Mouse (Mus musculus) cerebellum, adult 2 months (tissue): ENCODE data around the gene Ruvbl2. TPM values are rescaled to one million over a fixed set of nuclear protein-coding genes. Genes with fewer than 3 reads are reported as not detected.
A peak's percentile ranks its signal among the peaks of the same experiment; 100 is the strongest.

ENCODE experiments used
- DNase-seq, 2 experiments: peaks; one replicate each; pipeline ENCODE4 v3.0.0; 2021
- H3K27ac ChIP-seq: fragments of 200-500 bp; 2 replicates; pipeline ENCODE4 v1.5.1; 2012; ENCODE audit warnings: low read length, control low read depth, inconsistent platforms; ENCODE audit not compliant: insufficient read depth
- H3K27me3 ChIP-seq: fragments of 200-500 bp; 2 replicates; pipeline ENCODE4 v1.6.1; 2012; ENCODE audit warnings: inconsistent platforms, mild to moderate bottlenecking, low read length, moderate library complexity; ENCODE audit not compliant: control insufficient read depth, insufficient read depth
- H3K4me1 ChIP-seq: fragments of 200-500 bp; 2 replicates; pipeline ENCODE4 v1.6.1; 2011; ENCODE audit warnings: low read length; ENCODE audit not compliant: control insufficient read depth, insufficient read depth
- H3K4me3 ChIP-seq: fragments of 200-500 bp; replicated peaks from 2 replicates; pipeline ENCODE3; 2011; ENCODE audit warnings: mild to moderate bottlenecking, low read depth, low read length, control low read depth; ENCODE audit not compliant: insufficient read depth
- CTCF ChIP-seq: fragments of 200-500 bp; IDR thresholded peaks from 2 replicates; pipeline ENCODE4 v1.5.1; 2011; ENCODE audit warnings: low read depth, mild to moderate bottlenecking, control low read depth, low read length, moderate library complexity, borderline replicate concordance; ENCODE audit not compliant: insufficient read depth
- POLR2A ChIP-seq: fragments of 200-500 bp; IDR thresholded peaks from 2 replicates; pipeline ENCODE4 v1.6.1; 2011; ENCODE audit warnings: low read length, control low read depth, borderline replicate concordance; ENCODE audit not compliant: insufficient read depth
- WGBS: fragments of 180-500 bp; shearing (Covaris S2); methylation state at CpG from one replicate; pipeline ENCODE4 v1.1.7; 2018; 5-methylcytosine and 5-hydroxymethylcytosine counted together
- polyA plus RNA-seq: library from polyadenylated mRNA; depleted of rRNA; stranded (reverse); fragments of >200 nt; gene quantifications from 2 replicates; pipeline ENCODE4 v1.2.3, GENCODE M21; 2012

Ruvbl2 gene
- polyA plus RNA-seq, 1 experiment = 56.8 TPM

DNA sequence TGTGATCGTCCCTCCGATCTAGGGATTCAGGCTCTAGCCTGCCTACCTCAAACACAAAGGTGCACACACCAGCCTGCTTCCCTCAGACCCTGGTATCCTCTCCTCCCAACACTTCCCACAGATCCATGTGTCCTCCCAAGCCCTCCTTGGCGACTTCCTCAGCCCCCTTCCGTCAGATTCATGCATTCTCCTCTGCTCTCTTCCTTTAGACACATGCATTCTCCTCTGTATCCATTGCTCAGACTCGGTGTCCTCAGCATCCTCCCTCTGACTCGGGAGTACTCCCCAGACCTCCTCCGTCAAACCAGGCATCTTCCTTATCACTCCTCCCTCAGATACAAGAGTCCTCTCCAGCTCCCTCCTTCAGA lies 4.1 kb downstream of the Ruvbl2 start:
- no peak overlapping the region; the same call in 1 of the 2 replicates for H3K27ac ChIP-seq
- H3K4me1 ChIP-seq = peaks cover 28% of the 10 kb centered on the region
- DNase-seq = no peak
- H3K27me3 ChIP-seq = no peaks in the 10 kb centered on the region
- TF ChIP-seq POLR2A (no peak), CTCF (no peak)
- WGBS = 1% methylated on average over 7 of the region's 7 CpGs
- H3K4me3 ChIP-seq = peak overlapping the region; percentile 81

DNA sequence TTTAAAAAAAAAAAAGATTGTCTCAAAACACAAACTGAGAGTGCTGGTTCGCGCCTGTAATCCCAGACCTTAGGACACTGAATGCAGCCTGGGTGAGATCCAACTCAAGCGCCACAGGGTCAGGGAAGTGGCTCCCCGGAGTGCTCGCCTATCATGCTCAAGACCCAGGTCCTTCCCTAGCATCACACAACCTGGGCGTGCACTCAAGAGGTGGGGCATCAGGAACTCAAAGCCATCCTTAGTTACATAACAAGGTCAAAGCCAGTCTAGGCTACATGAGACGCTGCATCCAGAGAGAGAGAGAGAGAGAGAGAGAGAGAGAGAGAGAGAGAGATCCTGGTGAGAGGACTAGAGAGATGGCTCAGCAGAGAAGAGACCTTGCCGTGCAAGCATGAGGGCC lies 11.3 kb downstream of the Ruvbl2 start:
- Histone ChIP-seq H3K27ac (no peak overlapping the region), H3K4me3 (no peak overlapping the region), H3K27me3 (no peaks in the 10 kb centered on the region), H3K4me1 (no peaks in the 10 kb centered on the region)
- WGBS = 84% methylated on average over 8 of the region's 8 CpGs
- DNase-seq = no peak
- TF ChIP-seq POLR2A (no peak), CTCF (no peak)

DNA sequence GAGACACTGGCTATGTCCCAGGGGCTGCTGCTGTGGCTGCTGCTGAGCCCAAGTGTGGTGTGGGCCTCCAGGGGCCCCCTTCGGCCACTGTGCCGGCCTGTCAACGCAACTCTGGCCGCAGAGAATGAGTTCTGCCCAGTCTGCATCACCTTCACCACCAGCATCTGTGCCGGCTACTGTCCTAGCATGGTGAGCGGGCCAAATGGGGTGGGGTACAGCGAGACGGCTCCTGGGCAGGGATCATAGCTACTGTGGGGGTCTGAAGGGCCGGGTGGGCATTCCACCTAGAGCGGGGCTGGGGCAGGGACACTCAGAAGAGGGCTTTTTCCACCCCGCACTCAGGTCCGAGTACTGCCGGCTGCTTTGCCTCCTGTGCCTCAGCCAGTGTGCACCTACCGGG lies 16.7 kb downstream of the Ruvbl2 start:
- Histone ChIP-seq H3K4me1 (no peaks in the 10 kb centered on the region), H3K27ac (no peak overlapping the region), H3K4me3 (no peak overlapping the region), H3K27me3 (no peaks in the 10 kb centered on the region; the same call in 1 of the 2 replicates)
- DNase-seq = no peak
- no peak for TF ChIP-seq CTCF
- TF ChIP-seq POLR2A = no peak
- 83% methylated on average over 14 of the region's 14 CpGs for WGBS

DNA sequence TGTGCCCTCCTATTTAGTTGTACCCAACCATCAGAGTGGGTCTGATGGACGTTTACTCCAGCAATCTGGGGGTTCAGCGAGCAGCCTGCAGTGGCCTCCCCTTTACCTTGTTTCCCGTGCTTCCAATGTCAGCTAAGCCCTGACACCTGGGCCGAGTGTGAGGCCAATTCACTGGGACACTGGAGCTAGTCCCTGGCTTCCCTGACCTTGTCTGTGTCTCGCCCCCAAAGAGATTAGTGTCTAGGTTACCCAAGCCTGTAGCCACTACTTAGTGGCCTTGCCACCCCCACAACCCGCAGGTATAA lies 17.3 kb downstream of the Ruvbl2 start, which contains the start of gene Lhb:
TSS of gene Lhb (plus strand) at position 206 of the 305 bp plus-strand sequence.
- H3K27me3 ChIP-seq = no peaks in the 10 kb centered on the region; the same call in 1 of the 2 replicates
- H3K4me3 ChIP-seq = no peak within 1 kb of the TSS
- TF ChIP-seq CTCF (no peak), POLR2A (no peak)
- no peaks in the 10 kb centered on the region for H3K4me1 ChIP-seq
- 73% methylated on average over 6 of the region's 6 CpGs for WGBS
- DNase-seq = no peak
- no peak within 1 kb of the TSS for H3K27ac ChIP-seq

DNA sequence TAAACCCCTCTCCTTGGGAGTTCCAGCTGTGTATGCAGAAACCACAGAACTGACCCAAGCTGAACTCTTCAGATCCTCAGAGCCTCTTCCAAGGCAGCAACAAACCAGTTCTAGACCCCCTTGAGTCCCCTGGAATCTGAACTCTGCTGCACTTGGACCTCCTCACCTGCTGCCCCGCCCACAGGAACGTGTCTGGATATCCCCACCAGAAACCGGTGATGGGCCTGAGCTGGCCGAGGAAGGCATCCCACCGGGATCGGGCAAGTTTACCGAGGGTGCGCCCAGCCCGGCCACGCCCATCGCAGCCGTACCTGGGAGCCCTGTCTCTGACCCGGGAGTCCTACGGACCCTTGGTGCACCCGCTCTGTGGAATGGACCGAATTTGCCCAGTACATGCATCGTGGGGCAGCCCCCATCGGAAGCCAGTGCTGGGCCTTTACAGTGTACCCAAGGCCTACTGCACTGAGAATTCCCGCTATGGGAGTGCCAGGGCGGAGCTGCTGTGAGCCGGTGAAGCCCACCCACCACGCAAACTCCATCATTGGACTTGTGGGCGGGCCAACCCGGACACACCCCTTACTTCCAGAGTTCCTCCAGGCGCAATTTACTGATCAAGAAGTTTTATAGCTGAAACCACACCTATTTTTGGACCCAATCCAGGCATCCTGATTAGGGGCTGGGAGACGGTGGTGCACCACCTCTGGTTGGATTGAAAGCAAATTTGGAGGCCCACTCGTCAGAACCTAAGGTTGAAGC lies 17.9 kb downstream of the Ruvbl2 start:
- H3K27me3 ChIP-seq = no peaks in the 10 kb centered on the region; the same call in 1 of the 2 replicates
- H3K4me1 ChIP-seq = no peaks in the 10 kb centered on the region
- 18% methylated on average over 27 of the region's 27 CpGs for WGBS
- TF ChIP-seq CTCF = no peak
- TF ChIP-seq POLR2A = no peak
- no peak for DNase-seq
- H3K27ac ChIP-seq = no peak overlapping the region
- H3K4me3 ChIP-seq = no peak overlapping the region

DNA sequence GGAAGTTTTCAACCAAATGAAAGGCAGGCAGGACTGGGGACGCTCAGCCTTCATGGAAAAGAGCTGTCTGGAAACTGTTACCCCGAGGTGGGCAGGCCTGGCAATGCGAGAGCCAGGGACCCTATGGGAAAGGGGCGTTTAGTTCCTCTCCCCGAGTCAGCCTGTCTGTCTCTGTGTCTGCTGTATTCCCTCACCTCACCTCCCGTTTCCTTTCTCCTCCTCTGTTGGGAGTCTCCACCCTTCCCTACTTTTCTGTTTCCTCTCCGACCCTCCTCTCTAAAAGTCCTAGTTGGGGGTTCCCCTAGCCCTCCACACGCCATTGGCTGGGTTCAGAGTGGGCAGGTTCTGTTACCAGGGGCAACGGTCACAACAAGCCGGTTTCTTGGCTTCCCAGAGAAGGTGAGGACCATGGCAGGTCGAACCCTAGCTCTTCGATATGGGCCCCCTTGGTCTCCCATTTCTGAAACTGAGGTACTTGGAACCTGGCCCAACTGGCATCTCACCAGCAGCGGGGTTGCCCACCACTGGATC lies 19.9 kb downstream of the Ruvbl2 start:
- DNase-seq = no peak
- TF ChIP-seq POLR2A (no peak), CTCF (no peak)
- 8% methylated on average over 13 of the region's 13 CpGs for WGBS
- H3K27ac ChIP-seq = no peak overlapping the region
- no peak overlapping the region for H3K4me3 ChIP-seq
- no peaks in the 10 kb centered on the region; the same call in 1 of the 2 replicates for H3K27me3 ChIP-seq
- H3K4me1 ChIP-seq = no peaks in the 10 kb centered on the region

DNA sequence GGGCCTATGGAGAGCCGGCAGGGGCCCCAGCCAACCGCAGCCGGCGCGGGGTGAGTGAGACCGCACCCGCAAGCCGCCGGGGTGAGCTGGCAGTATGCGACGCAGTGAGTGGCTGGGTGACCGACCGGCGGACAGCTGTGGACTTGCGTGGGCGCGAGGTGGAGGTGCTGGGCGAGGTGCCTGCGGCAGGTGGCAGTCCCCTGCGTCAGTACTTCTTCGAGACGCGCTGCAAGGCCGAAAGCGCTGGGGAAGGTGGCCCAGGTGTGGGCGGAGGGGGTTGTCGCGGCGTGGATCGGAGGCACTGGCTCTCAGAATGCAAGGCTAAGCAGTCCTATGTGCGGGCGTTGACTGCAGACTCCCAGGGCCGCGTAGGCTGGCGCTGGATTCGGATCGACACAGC lies 22.3 kb downstream of the Ruvbl2 start:
- TF ChIP-seq POLR2A (no peak), CTCF (no peak)
- Histone ChIP-seq H3K4me3 (peak overlapping the region; percentile 39), H3K27ac (no peak overlapping the region), H3K4me1 (no peaks in the 10 kb centered on the region), H3K27me3 (no peaks in the 10 kb centered on the region; the same call in 1 of the 2 replicates)
- WGBS = 11% methylated on average over 37 of the region's 37 CpGs
- DNase-seq = no peak

DNA sequence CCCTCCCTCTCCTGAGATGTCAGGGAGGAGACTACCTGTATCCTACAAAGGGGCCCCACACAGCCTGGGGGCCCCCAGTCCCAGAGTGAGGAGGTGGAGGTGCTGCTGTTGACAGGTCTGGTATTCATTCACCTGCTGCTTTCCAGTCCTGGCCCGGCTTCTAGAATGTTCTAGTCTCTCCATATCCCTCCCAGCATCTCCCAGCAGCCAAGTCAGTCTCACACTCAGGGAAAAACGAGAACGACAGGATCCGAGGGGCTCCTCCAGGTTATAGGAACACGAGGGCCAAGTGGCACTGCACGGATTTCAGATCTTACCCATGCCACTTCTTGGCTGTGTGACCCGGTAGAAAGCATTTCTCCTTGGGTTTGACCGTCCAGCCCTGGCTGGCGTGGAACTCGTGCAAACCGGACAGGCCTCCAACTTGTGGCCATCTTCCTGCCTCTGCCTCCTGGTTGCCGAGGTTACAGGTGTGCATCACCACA lies 23.1 kb downstream of the Ruvbl2 start:
- no peak for DNase-seq
- 46% methylated on average over 12 of the region's 12 CpGs for WGBS
- Histone ChIP-seq H3K27me3 (no peaks in the 10 kb centered on the region; the same call in 1 of the 2 replicates), H3K4me1 (no peaks in the 10 kb centered on the region), H3K27ac (no peak overlapping the region), H3K4me3 (no peak overlapping the region)
- no peak for TF ChIP-seq CTCF
- no peak for TF ChIP-seq POLR2A
